Mouse (Mus musculus): ENCODE results near the gene Svip.

The Svip gene

GRCm38 (mm10) chr7:51960698-51961374, 45.0 kb downstream of the Svip start:
- DNase-seq: no peak

- DNase-seq: no peak
Measured at GRCm38 (mm10) chr7:51957766-51958165, 48.1 kb downstream of the Svip start.

- no peak for DNase-seq
Measured at GRCm38 (mm10) chr7:51955424-51956041, 50.3 kb downstream of the Svip start.
